Mouse (Mus musculus) c-Kit-negative CD71-positive TER-119-positive erythroid progenitor cells, embryonic 14.5 days (primary cell): ENCODE data around the gene Cd200.
"Not testable (repeated sequence)": the region's sequence is repeated elsewhere in the genome, so short reads cannot be mapped to it uniquely, and the experiment has no call there.

Experiments
- DNase-seq: peaks from one replicate; pipeline ENCODE4 v3.0.0-alpha.2; 2013; ENCODE audit warnings: low read depth, low spot score

Gene Cd200

GRCm38 (mm10) chr16:45378147-45378943 is 30.5 kb downstream of the Cd200 start:
- no peak for DNase-seq

DNA sequence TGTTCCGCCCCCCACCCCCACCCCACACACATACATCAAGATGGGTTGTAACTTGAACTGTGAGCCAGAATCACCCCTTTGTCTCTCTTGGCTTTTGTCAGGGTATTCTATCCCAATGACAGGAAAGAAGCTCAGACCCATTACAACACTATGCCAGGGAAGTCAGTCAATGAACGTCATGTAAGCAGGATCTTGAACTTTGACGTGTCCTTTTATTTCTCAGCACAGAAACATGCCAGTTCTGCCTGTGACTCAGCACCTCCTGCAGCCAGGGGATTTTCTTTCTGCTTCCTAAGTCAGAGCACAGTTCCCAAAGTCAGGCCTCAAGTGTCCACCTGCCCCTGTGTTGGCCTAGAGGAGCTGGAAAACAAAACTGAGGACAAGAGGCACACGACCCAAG is 31.5 kb downstream of the Cd200 start:
- DNase-seq = no peak

- DNase-seq = no peak
These were observed 32.0 kb downstream of the Cd200 start for GRCm38 (mm10) chr16:45376812-45377211.

DNA sequence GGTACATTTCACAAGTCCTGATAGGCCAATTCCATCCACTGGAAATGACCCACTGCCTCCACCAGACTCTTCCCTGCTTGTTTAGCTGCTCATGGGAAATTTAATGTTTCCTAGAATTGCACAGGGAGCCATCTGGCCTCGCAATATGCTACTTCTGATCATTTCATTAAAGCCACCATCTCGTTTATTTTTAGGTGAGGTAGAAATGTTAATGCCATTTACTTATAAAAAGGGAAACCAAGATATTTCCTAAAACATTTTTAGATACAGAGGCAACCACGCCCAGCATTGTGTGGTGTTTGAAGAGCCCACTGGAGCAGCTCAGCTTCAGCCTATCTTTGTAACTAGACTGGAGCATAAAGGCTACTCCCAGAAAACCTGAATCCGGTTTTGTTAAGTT is 32.6 kb downstream of the Cd200 start:
- no peak for DNase-seq

DNA sequence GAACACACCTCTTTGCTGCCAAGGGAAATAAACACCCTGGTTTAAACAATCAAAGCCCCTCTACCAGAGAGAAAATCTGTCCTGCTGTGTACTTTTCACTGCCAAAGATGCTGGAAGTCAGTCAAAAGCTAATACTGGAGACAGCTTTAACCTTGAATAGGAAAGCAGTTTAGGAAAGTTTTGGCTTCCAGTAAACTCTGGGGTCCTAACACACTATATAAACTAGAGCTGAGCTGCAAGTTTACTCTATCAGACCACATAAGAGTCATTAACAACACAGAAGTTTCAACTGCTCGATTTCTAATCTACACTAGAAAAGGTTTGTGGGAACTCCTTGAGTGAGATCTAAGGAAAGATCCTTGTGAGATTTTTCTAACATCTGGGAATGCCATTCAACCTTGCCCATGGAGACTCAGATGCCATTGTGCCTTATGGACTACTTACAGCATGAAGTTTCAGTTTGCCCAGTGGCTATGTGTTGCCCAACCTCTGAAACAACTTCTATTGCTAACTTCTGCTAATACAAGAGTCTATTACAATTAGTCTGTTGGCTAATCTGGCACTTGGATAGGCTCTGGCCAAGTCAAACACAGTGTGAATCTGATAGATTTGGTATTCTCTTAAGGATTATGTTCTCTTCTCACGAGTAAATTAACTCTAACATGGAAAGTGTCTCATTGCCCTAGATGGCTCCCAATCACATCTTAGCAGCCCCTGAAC is 33.2 kb downstream of the Cd200 start:
- DNase-seq = no peak

- DNase-seq = no peak
These were observed 34.8 kb downstream of the Cd200 start for GRCm38 (mm10) chr16:45374074-45374473.

- DNase-seq = no peak
These were observed 37.8 kb downstream of the Cd200 start for GRCm38 (mm10) chr16:45371076-45371475.

DNA sequence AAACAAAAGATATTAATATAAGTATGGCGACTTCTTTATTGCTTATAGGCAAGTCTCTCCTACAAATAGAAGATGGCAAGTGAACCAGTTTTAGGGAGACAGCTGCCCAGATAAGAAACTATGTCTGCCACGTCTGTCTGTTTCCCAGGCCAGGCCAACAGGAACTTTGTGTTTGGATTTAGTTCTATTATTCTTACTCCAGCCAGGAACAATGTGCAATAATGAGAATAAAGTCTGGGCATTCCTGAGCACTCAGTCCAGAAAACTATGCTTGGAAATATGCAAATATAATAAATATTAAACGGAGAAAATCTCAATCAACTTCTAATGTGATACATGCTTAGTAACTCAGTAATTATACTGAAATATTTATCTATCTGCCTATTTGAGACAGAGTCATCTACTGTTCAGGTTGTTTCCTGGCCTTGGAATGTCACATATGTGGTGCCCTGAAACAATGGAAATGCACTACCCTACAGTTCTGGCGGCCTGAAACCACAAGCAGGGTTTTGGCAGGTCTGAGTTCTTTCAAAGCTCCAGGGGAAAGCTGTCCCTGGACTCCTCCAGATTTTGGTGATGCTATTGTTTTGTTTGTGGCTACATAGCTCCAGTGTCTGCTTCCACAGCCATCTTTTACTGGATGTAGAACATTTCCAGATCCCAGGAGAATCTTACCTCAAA is 39.4 kb downstream of the Cd200 start:
- no peak for DNase-seq

- no peak for DNase-seq
These were observed 42.7 kb downstream of the Cd200 start for GRCm38 (mm10) chr16:45366111-45366510.

DNA sequence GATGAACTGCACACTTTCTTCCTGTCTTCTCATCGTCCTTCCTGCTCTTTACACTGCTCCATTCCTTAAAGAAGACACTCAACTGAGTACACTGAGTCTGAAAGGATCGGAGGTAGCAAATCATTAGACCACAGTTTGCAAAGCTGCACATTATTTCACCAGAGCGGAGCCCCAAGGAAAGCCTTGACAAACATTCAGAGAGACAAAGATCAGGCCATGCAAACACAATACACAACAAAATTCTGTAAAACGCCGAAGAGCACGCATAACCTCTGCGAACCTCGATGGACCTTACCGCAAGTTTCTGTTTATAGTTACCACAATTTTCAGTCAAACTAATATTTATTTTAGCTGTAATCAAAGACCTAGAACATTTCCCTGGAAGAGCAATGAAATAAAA is 43.5 kb downstream of the Cd200 start:
- DNase-seq = no peak

DNA sequence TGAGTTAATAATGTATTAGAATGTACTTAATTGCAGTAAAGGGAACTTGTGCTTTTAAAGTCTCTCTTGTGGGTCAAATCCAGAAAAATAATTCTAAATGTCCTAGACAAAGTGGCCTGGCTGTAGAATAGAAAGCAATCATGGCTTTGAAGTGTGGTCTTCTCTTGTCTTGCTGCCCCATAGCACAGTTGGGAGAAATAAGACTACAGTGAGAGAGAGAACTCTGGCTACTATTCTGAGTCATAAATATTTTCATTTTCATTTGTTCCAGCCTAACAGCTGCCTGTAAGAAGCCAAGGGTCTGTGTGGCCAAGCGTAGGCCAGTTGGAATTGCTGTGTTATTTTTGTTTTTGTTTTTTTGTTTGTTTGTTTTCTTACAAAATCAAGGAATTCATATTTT is 44.2 kb downstream of the Cd200 start:
- DNase-seq = no peak

DNA sequence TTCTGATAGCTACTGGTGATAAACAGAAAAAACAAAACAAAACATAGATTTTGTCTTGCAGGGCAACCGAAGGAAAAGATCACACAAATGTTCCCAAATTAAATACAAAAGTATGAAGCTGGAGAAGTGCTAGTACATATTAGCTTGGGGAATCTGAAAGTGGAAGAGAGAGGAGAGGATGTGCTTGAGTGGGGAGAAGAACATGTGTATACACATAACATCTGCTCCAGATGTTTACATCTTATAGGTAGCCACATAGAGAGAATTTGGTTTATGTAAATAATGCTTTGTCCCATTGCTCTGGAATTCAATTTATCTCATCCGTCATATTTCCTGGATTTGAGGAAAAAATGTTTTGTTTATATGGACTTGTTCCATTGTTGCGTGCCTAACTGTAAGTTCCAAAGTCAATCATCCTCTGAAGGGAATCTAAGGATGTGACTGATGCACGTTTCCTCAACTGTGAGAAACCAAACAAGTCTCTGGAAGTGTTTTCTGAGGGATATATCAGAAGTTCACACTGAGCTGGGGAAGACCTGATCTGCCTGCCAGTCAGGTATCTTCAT is 45.3 kb downstream of the Cd200 start:
- no peak for DNase-seq

- no peak for DNase-seq
These were observed 47.4 kb downstream of the Cd200 start for GRCm38 (mm10) chr16:45361450-45361849.

DNA sequence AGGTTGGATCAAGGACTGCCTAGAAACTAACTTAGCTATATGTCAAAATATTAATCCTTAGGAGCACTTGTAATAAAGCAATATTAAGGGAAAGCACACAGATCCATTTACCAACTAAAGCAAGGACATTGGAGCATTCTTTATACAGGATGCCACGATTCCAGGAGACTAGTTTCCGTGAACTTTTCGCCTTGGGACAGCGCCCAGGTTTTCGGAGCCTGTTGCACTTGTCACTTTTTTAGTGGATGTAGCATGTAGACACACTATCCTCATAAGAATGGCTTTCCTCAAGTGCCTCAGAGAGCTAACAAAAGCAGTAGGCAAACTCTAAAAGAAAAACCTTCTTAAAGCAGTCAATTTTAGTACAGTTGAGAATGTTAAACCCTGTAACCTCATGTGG is 50.4 kb downstream of the Cd200 start:
- DNase-seq = not testable (repeated sequence)

DNA sequence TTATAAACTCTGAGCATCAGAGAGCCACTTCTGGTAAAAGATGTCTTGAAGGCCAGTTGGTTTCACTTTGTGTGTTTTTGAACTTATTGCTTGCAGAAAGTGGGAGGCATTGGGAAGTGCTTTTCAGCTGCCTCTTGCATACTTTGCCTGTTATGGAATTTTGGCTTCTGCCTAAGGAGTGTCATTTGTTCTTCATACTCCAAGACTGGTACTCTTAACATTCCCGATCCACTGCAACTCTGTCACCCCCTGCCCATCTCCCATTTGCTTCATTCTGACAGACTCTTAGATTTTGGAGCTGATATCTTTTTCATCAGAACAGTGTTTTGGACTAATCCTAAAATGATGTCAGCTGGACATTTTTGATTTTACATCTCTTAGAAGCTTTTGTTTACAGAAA is 51.7 kb downstream of the Cd200 start:
- no peak for DNase-seq

- DNase-seq = peak; percentile 25
These were observed 56.0 kb downstream of the Cd200 start for GRCm38 (mm10) chr16:45352875-45353274.

DNA sequence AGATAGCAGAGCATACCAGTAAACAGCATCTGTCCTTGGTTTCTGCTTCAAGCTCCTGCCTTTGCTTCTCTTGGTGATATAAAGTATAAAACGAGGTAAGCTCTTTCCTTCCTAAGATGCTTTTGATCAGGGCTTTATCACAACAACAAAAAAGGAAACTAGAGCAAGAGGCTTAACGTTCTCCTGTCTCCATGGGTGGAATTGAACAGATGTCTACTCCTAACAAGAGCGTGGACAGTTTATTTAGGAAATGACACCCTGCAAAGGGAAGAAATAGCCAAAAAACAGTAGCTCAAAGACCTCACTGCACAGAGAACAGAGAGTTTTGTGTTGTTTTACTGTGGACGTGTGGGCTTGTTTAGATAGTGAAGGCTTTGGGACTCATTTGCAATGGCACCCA is 58.1 kb downstream of the Cd200 start:
- DNase-seq = no peak

GRCm38 (mm10) chr16:45349523-45350298 is 59.1 kb downstream of the Cd200 start:
- DNase-seq = no peak

GRCm38 (mm10) chr16:45348238-45348637 is 60.6 kb downstream of the Cd200 start:
- DNase-seq = not testable (repeated sequence)

DNA sequence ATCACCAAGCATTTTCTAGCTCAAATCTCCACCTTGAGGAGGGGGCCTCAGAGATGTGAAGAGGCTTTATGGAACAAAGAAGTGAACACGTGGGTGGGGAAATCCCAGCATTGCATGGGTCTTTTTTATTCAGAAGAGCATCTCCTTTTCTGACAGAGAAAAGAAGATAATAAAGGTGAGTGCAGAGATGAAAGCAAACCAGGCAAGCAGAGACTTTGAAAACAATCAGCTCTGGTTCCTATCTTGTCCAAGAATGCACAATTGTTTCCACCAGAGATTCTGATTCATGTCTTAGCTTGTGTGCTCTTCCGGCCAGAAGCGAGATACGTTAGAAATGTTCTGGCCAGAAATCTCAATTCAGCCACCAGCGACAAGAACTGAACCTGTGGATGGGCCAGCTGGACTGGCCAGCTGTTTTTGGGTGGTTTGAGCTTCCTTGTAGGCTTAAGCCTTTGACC is 61.9 kb downstream of the Cd200 start:
- DNase-seq = no peak

GRCm38 (mm10) chr16:45346367-45346766 is 62.5 kb downstream of the Cd200 start:
- DNase-seq = no peak
